Mouse (Mus musculus) heart, adult 2 months (tissue): Measurements from ENCODE around the gene Fes. TPM values are rescaled to one million over a fixed set of nuclear protein-coding genes. Genes with fewer than 3 reads are reported as not detected.
A peak's percentile ranks its signal among the peaks of the same experiment; 100 is the strongest.

Experiments used
- DNase-seq, 2 experiments: peaks; one replicate each; pipeline ENCODE4 v3.0.0; 2021
- H3K27ac ChIP-seq: fragments of 200-600 bp; 2 replicates; pipeline ENCODE4 v1.8.1; 2022
- H3K27me3 ChIP-seq: fragments of 200-500 bp; 2 replicates; pipeline ENCODE4 v1.6.1; 2012; ENCODE audit warnings: mild to moderate bottlenecking, low read length, inconsistent platforms, mixed read lengths; ENCODE audit not compliant: control insufficient read depth, insufficient read depth
- H3K36me3 ChIP-seq: fragments of 200-500 bp; 2 replicates; pipeline ENCODE4 v1.6.1; 2012; ENCODE audit warnings: low read length, inconsistent platforms; ENCODE audit not compliant: control insufficient read depth, insufficient read depth
- H3K4me1 ChIP-seq: fragments of 200-500 bp; 2 replicates; pipeline ENCODE4 v1.6.1; 2011; ENCODE audit warnings: low read length; ENCODE audit not compliant: control insufficient read depth, insufficient read depth
- H3K4me3 ChIP-seq: fragments of 200-600 bp; 2 replicates; pipeline ENCODE4 v1.8.1; 2022
- H3K79me2 ChIP-seq: fragments of 200-500 bp; replicated peaks from 2 replicates; pipeline ENCODE4 v1.6.1; 2012; ENCODE audit warnings: mild to moderate bottlenecking, inconsistent platforms, low read length, moderate library complexity, mixed read lengths; ENCODE audit not compliant: control insufficient read depth, insufficient read depth
- H3K9ac ChIP-seq: fragments of 200-500 bp; 2 replicates; pipeline ENCODE4 v1.6.1; 2012; ENCODE audit warnings: low read depth, mild to moderate bottlenecking, control low read depth, inconsistent platforms, low read length, mixed read lengths
- CTCF ChIP-seq: fragments of 200-600 bp; IDR thresholded peaks from 2 replicates; pipeline ENCODE4 v1.8.1; 2022; ENCODE audit warnings: antibody characterized with exemption, mild to moderate bottlenecking, moderate library complexity
- EP300 ChIP-seq: fragments of 200-500 bp; IDR thresholded peaks from 2 replicates; pipeline ENCODE4 v1.6.1; 2011; ENCODE audit warnings: low read depth, low read length, control low read depth; ENCODE audit not compliant: insufficient read depth
- POLR2A ChIP-seq: fragments of 200-500 bp; IDR thresholded peaks from 2 replicates; pipeline ENCODE4 v1.6.1; 2011; ENCODE audit warnings: mild to moderate bottlenecking, low read depth, low read length, control low read depth; ENCODE audit not compliant: insufficient read depth
- WGBS: fragments of 180-500 bp; shearing (Covaris S2); methylation state at CpG from one replicate; pipeline ENCODE4 v1.1.7; 2018; 5-methylcytosine and 5-hydroxymethylcytosine counted together
- intact Hi-C: fragments of 180-260 bp; cut with DNase I; formaldehyde crosslinking; loops from one replicate; pipeline ENCODE4 v1.15.1; 2025
- long read RNA-seq: library from polyadenylated mRNA; stranded (forward); transcript quantifications from one replicate; pipeline ENCODE4 v2.0.0, GENCODE M21; 2021
- polyA plus RNA-seq: library from polyadenylated mRNA; depleted of rRNA; stranded (reverse); fragments of >200 nt; gene quantifications from 2 replicates; pipeline ENCODE4 v1.2.3, GENCODE M21; 2012; rRNA removed
- total RNA-seq, 2 experiments: library from RNA; stranded (reverse); gene quantifications; 2 replicates each; pipeline ENCODE4 v1.2.3; 2021

Fes gene
- 1 to 10 TPM; 8.9 to 9.8 TPM for total RNA-seq
- 15.4 and 17.3 TPM in 2 replicates for polyA plus RNA-seq
- long read RNA-seq, transcript Fes-201 (19 exons, 2,762 nt), result major isoform, 6 of 7 reads
- long read RNA-seq, partial matches to known transcripts, result 1 of 7 reads
- long read RNA-seq, other reads (novel, unspliced or antisense), result 0 of 7 reads

DNA sequence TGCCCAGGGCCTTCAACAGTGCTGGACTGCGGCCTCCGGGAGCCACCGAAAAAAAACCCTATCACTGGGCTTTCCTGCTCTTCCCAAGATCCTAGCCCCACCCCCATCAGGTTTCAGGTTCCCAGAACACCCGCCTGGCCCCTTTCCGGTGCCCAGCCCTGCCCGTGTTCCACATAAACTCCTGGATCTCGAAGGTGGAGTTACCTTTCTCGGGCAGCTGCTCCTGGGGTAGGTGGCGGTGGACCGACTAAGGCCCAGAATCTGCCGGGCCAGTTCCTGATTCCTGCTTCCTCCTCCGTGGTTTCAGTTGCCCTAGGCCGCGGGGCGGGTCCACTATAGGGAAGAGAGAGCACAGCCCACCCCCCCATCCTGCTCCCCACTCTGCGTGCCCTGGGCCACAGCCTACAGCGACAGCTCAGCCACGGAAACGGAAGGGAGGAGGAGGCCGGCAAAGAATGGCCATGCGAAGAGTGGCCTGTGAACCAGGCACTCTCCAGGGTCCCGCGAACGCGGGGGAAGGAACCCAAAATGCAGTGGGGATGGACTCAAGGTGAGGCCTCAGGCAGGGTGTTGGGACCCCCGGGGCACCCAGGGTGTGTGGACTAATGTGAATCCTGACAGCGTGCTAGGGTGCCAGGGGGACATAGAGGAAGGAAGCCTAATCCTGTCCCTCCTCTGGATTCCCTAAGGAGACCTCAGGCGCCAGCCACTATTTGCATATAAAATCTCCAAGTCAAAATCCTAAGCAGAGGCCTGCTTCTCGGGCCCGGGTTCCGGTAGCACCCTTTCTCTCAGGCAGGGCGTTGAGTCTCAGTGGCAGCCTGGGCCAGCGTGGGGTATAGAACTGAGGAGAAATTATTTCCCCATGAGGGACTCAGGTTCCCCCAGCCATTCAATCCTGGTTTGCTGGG, at the start of gene Fes:
Gene Fes, minus strand, starts transcription at position 314 of the 911 bp plus-strand sequence.
- Histone ChIP-seq H3K79me2 (no peaks in the 10 kb centered on the region), H3K36me3 (no peaks in the 10 kb centered on the region), H3K9ac (peak within 1 kb of the TSS; percentile 75), H3K27ac (peak within 1 kb of the TSS; percentile 92), H3K4me3 (peak within 1 kb of the TSS; percentile 67), H3K27me3 (no peaks in the 10 kb centered on the region), H3K4me1 (peaks cover 2% of the 10 kb centered on the region)
- DNase-seq, result peak; percentile 82 to 88
- intact Hi-C loops, result loop anchor here (1.0 to 5.0 kb wide), 3 partner anchors 15 to 301 kb away; partner anchors contain the start of genes Blm and Crtc3
- 16% methylated on average over 33 of the region's 33 CpGs for WGBS
- TF ChIP-seq POLR2A, result peak; percentile 76
- TF ChIP-seq EP300, result no peak

DNA sequence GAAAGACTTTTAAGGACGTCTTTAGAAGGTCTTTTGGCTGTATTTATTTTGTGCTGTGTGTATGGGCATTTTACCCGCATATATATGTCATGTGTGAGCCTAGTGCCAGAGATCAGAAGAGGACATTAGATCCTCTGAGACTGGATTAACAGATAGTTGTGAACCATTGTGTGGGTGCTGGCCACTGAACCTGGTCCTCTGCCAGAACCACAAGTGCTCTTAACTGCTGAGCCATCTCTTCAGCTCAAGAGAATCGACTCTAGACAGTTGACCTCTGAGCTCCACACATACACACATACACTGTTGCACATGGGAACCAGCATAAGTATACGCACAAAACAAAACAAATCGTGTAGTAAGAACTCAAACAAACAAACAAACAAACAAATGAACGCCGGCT, 48.8 kb upstream of the Fes start:
- WGBS, result 82% methylated on average over 7 of the region's 7 CpGs

DNA sequence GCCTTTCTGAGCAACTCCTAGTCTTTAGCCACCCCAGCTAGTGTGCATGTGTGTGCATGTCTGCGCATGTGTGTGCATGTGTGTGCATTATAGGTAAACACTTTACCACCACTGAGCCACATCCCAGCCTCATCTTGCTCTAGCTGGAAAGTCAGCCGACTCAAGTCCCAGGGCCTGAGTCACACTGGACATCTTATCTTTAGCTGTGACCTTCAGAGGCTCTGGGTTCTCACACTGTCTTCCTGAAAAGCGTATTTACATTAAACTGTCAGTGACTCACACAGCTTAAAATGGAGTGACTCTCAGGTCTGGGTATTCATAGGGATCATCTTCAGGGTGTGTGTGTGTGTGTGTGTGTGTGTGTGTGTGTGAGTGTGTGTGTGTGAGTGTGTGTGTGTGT, 47.8 kb upstream of the Fes start:
- Histone ChIP-seq H3K9ac (no peak overlapping the region), H3K4me1 (peaks cover 6% of the 10 kb centered on the region), H3K79me2 (no peaks in the 10 kb centered on the region), H3K27me3 (no peaks in the 10 kb centered on the region), H3K36me3 (no peaks in the 10 kb centered on the region), H3K4me3 (no peak overlapping the region), H3K27ac (no peak overlapping the region)
- TF ChIP-seq POLR2A (no peak), EP300 (no peak), CTCF (no peak)
- intact Hi-C loops, result loop anchor here (5.0 kb wide), 1 partner anchor 42 kb away; no protein-coding TSS in a partner anchor
- DNase-seq, result no peak
- WGBS, result 62% methylated on average over 3 of the region's 3 CpGs

More for the DNA sequence above, 48.8 kb upstream of the Fes start:
- Histone ChIP-seq H3K9ac (no peak overlapping the region), H3K4me3 (no peak overlapping the region), H3K79me2 (no peaks in the 10 kb centered on the region), H3K27me3 (no peaks in the 10 kb centered on the region), H3K4me1 (peaks cover 6% of the 10 kb centered on the region), H3K36me3 (no peaks in the 10 kb centered on the region), H3K27ac (no peak overlapping the region)
- TF ChIP-seq CTCF (no peak), EP300 (no peak), POLR2A (no peak)
- intact Hi-C loops, result loop anchor here (5.0 kb wide), 1 partner anchor 41 kb away; no protein-coding TSS in a partner anchor
- DNase-seq, result no peak

DNA sequence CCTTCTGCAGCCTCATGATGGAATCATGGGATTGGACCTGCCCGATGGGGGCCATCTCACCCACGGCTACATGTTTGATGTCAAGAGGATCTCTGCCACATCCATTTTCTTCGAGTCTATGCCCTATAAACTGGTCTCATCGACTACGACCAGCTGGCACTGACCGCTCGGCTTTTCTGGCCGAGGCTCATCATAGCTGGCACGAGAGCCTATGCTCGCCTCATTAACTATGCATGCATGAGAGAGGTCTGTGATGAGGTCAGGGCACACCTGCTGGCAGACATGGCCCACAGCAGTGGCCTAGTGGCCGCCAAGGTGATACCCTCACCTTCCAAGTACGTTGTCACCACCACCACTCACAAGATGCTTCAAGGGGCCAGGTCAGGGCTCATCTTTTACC, 41.9 kb upstream of the Fes start:
- no peaks in the 10 kb centered on the region for H3K79me2 ChIP-seq
- no peak overlapping the region for H3K27ac ChIP-seq
- no peak overlapping the region for H3K4me3 ChIP-seq
- no peak overlapping the region for H3K9ac ChIP-seq
- DNase-seq, result no peak
- no peaks in the 10 kb centered on the region for H3K27me3 ChIP-seq
- TF ChIP-seq POLR2A, result no peak
- no peak for TF ChIP-seq EP300
- no peak for TF ChIP-seq CTCF
- H3K36me3 ChIP-seq, result no peaks in the 10 kb centered on the region
- intact Hi-C loops, result no loop called here
- H3K4me1 ChIP-seq, result peaks cover 7% of the 10 kb centered on the region
- WGBS, result 90% methylated on average over 12 of the region's 12 CpGs

DNA sequence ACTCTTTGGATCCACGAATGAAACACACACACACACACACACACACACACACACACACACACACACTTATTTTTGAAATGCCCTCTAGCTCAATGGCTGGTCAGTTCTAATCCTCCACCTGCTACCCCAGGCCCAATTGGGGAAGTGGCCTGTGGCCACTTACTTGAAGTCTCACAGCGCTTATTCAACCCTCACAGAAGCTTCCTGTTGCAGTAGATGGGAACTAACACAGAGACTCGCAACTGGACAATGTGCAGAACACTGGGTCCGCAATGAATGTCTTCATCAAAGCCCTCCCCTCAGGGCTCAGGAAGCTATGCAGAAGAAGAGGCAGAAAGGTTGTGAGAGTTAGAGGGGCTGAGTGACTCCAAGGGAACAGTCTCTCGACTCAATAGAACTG, 40.0 kb upstream of the Fes start:
- Histone ChIP-seq H3K27me3 (no peaks in the 10 kb centered on the region), H3K79me2 (no peaks in the 10 kb centered on the region), H3K36me3 (no peaks in the 10 kb centered on the region), H3K4me1 (peaks cover 9% of the 10 kb centered on the region), H3K9ac (no peak overlapping the region), H3K4me3 (no peak overlapping the region), H3K27ac (no peak overlapping the region)
- no peak for DNase-seq
- intact Hi-C loops, result no loop called here
- WGBS, result 66% methylated on average over 5 of the region's 5 CpGs
- no peak for TF ChIP-seq POLR2A
- no peak for TF ChIP-seq CTCF
- no peak for TF ChIP-seq EP300

DNA sequence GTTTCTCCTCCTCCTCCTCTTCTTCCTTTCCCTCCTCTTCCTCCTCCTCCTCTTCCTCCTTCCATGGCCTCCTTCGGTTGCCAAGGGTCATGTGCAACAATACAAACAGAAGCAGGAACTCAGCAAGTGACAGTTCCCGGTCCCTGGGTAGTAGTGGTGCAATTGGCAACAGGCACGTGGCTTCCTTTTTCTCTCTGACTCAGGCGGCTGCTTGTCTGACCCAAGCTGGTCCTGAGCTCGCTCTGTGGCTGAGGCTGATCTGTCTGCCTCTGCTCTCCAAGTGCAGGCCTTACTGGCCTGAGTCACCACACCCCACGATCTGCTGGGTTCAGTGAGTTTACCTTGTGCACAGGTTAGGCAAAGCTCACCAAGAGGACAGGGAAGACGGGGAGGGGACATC, 38.6 kb upstream of the Fes start:
- Histone ChIP-seq H3K79me2 (no peaks in the 10 kb centered on the region), H3K9ac (no peak overlapping the region), H3K4me1 (peaks cover 10% of the 10 kb centered on the region), H3K27ac (no peak overlapping the region), H3K4me3 (no peak overlapping the region), H3K36me3 (no peaks in the 10 kb centered on the region), H3K27me3 (no peaks in the 10 kb centered on the region)
- 42% methylated on average over 7 of the region's 7 CpGs for WGBS
- peak in 1 of 2 experiments; percentile 63 for DNase-seq
- TF ChIP-seq EP300 (no peak), POLR2A (no peak), CTCF (no peak)
- intact Hi-C loops, result no loop called here
